ENCODE assay signal across 11 mouse cellular contexts in the genomic region with DNA sequence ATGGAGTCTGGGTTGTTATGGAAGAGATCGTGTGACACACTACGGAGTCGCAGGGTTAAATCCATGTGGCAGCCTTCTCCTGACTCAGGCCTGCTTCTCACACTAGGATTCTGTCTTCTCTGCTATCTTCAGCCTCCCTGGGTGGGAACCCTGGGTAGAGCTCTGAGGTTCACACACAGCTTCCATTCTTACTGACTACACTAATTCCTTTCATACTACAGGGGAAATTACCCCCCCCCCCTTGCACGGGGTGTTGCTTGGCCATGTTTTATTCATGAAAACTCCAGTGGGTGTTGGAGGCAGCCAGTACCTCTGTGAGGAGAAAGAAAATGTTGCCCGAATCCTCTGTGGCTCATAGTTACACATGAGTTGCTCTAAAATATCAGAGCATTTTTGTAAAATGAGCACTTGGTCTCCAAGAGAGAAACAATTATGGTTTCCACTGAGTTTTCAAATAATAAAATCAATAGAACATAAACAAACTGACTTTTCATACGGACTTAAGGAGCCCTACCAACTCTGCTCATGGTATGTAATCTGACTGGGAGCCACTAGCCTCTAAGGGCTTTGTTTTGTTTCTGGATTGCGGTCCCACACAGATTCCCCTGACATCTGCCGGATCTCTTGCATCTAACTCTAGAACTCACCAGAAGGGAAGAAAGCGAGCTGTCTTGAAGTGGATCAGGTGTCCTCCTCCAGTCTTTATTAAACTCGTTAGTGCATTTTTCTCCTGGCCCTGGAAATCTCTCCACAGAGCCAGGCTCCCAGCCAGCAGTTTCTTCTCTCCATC.
DNase-seq lines count a peak whose midpoint lies in the region; ATAC-seq and TF ChIP-seq lines count a peak whose summit lies in the region.
"Had no signal": no experiment of that assay in that cellular context is flagged by ENCODE, and none has a peak within 500 bp of the region (broad histone marks: within the 10 kb centered on the region; RNA-seq: fewer than 3 reads in every experiment).

No protein-coding gene starts in this region.

- no peaks in the 10 kb centered on the region for H3K27me3 ChIP-seq in midbrain, postnatal 0 days (ENCODE audit: insufficient read depth, low read length)

- H3K4me3 ChIP-seq in midbrain, postnatal 0 days (ENCODE audit: low read depth, low read length) = no peak overlapping the region

- no peak overlapping the region for H3K4me2 ChIP-seq in midbrain, postnatal 0 days (ENCODE audit: low read depth, low read length, poor library complexity, severe bottlenecking)

- no peaks in the 10 kb centered on the region for H3K9me3 ChIP-seq in midbrain, postnatal 0 days (ENCODE audit: low read length)

- no peak for TF ChIP-seq CTCF in midbrain, postnatal 0 days (IDR thresholded peaks at IDR 0.05)

- H3K27ac ChIP-seq in midbrain, postnatal 0 days (ENCODE audit: low read depth, low read length) = no peak overlapping the region

- ATAC-seq in midbrain, postnatal 0 days (ENCODE audit: low FRiP score) = peak; percentile 71
- ATAC-seq in erythroblast, adult 5-6 weeks (replicated peaks; ENCODE audit: low FRiP score, poor library complexity, severe bottlenecking) = no peak

- no peaks in the 10 kb centered on the region for H3K4me1 ChIP-seq in midbrain, postnatal 0 days (ENCODE audit: insufficient read depth, low read length)

- 43% methylated on average over 10 of the region's 10 CpGs for WGBS in midbrain, postnatal 0 days

- H3K9ac ChIP-seq in midbrain, postnatal 0 days (replicated peaks; ENCODE audit: low read length, poor library complexity, severe bottlenecking) = no peak overlapping the region

- peak; percentile 61 for DNase-seq in layer of hippocampus, adult 11-12 months (ENCODE audit: low spot score)
- no peak for DNase-seq in layer of hippocampus, postnatal 25 days (ENCODE audit: extremely low spot score in 1 of 2, low spot score in 1 of 2)
- peak; percentile 27 for DNase-seq in fibroblast of lung, adult 2 months (ENCODE audit: low read depth)
- peak; percentile 79 for DNase-seq in layer of hippocampus, adult 9-11 months
- peak; percentile 52 for DNase-seq in midbrain, postnatal 0 days (ENCODE audit: low spot score)
- no peak for DNase-seq in ovary, postnatal 10 days (ENCODE audit: low spot score)
- no peak for DNase-seq in testis, postnatal 10 days (ENCODE audit: low spot score)
- DNase-seq: gastrocnemius, postnatal 36 days; kidney, adult 11 months; lung, adult 2 months had no signal

- no peaks in the 10 kb centered on the region for H3K36me3 ChIP-seq in midbrain, postnatal 0 days (ENCODE audit: insufficient read depth, low read length)

Comparison
In these comparisons a context has a peak if more than half of its experiments do, and no peak if none do; other contexts are left out.
1. DNase-seq: peak in layer of hippocampus, adult 11-12 months (single experiment), fibroblast of lung, adult 2 months (single experiment), layer of hippocampus, adult 9-11 months (single experiment) and midbrain, postnatal 0 days (single experiment); none in layer of hippocampus, postnatal 25 days (0 of 2), ovary, postnatal 10 days (single experiment) and testis, postnatal 10 days (single experiment).